Mouse (Mus musculus): Measurements from ENCODE around the gene Rapgef4.

Rapgef4 gene

DNA sequence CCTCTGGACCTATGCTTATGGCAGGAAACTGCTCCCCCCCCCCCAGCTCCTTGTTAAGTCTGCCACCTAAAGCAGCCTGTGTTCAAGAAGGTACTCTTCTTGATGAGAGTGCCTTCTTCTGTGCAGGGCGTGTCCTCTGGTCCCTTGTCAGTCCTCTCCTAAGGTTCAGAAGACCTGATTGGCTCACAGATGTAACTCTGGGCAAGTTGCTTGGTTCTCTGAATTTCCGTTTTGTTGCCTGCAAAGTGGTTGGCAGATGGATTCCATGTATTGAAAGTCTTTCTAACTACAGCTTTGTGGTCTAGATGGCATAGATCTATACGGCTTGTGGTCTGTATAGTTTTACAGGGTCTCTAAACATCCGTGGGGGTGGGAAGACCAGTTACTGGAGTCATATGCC is 101.8 kb downstream of the Rapgef4 start:
- no peak for DNase-seq

GRCm38 (mm10) chr2:72088886-72089285 is 107.8 kb downstream of the Rapgef4 start:
- no peak for DNase-seq

GRCm38 (mm10) chr2:72090061-72090460 is 109.0 kb downstream of the Rapgef4 start:
- no peak for DNase-seq

DNA sequence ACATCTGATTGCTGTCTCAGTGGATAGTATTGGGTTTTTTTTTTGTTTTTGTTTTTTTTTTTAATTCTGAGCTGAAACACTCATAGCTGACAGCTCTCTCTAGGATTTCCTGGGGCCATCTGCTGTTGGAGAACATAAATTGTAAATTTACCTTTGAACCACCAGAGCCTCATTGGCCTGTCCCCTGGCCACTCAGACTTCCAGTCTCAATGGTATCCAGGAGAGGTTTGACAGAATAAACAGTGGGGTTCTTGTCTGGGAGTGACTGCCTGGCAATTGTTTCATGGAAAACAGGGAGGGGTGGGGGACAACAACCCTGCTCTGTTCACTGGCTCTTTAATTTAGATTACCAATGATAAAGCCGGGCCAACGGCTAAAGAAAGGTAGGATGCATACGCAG is 111.0 kb downstream of the Rapgef4 start:
- no peak for DNase-seq

DNA sequence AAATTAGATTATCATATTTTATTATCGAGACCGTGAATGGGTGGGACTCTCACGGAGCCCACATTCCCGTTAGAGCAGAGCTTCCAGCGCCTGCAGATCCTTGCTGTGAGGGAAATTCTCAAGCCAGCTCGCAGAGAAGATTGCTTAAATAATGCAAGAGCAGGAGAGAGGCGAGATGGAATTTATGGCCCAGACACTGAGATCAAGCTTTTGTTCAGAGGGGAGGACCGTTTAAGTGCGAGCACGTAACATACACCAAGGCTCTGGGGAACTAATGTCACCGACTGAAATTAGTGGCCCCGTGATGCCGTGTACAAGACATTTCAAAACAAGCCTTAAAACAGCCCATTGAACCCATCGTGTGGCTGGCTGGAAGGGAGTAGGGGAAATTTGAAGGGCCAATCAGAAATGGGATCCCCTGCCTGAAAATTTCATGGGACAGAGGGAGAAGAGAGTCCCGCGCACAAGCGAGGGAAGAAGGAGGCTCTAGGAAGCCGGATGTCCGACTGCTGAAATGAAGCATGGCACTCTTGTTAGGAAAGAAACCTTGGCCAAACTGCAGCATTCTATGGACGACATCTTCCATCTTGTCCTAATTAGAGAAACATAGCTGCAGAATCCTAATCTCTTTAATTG is 112.5 kb downstream of the Rapgef4 start:
- peak; percentile 31 for DNase-seq

DNA sequence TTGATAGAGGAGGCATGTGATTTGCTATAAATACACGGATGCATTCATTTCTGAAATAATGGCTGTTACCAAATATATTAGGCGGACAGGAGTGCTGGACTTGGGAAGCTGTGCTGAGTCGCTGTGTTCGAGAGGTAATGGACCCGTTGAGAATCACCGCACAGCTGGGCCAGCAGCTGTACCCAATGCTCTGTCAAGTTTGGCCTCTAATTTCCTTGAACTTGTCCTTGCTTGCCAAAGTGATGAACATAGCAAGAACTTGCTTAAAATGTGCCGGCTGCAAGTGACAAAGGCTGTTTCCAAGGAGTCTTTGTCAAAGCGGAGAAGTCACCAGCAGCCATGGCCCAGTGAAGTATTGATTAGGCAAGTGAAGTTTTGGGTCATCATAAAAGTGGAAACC is 113.0 kb downstream of the Rapgef4 start:
- DNase-seq: no peak

- DNase-seq: no peak
These were observed 113.4 kb downstream of the Rapgef4 start for GRCm38 (mm10) chr2:72094446-72094845.

DNA sequence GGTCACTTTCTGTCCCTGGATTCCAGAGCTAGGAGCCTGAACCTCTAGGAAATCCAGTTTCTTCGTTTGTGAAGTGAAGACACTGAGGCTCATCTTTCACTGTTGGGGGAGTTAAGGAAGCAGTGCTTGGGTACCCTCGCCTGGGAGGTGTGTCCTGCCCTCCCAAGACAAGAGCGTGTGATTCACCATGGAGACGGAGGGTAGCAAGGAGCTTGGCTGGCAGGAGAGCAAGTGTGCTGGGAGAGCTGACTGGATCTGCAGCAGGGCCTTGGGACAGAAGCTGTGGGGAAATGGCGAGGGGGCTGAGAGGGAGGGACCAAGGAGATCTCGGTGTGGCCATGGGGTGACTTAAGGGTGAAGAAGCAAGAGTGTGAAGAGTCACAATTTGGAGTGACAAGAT is 114.0 kb downstream of the Rapgef4 start:
- DNase-seq: no peak

DNA sequence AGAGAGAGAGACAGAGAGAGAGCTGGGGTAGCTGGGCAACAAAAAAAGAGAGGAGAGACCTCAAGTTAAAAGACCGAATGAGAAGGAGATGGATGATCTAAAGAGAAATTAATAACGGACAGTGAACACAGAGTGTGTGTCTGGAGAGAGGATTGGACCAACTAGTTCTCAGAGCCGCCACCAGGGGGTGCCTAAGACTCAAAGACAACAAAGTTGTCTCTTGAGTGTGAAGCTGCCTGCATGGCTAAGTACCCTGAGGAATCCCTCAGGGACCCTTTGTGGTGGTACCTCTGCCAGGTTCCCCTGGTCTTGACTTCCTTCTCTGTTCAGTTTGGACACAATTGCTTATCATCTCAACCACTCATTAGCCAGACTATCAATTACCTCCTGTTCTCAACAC is 115.3 kb downstream of the Rapgef4 start:
- peak; percentile 69 for DNase-seq

DNA sequence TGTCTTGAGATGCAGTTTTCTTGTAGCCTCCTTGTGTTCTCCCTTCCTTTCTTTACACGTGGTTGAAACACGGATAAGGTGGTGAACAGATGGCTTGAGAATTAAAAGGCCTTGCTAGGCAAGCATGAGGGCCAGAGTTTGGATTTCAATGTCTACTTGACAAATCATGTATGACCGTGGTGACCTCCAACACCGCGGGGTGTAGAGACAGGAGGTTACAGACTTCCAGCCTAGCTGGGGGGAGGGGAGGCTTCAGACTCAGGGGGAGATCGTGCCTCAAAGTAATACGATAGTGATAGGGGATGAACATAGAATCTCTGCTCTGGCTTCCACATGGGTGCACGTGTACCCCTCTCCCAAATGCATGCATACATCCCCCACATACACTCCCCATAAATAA is 117.3 kb downstream of the Rapgef4 start:
- no peak for DNase-seq

GRCm38 (mm10) chr2:72104604-72105003 is 123.6 kb downstream of the Rapgef4 start:
- DNase-seq: peak; percentile 20

GRCm38 (mm10) chr2:72107525-72108180 is 126.6 kb downstream of the Rapgef4 start:
- DNase-seq: peak; percentile 91

DNA sequence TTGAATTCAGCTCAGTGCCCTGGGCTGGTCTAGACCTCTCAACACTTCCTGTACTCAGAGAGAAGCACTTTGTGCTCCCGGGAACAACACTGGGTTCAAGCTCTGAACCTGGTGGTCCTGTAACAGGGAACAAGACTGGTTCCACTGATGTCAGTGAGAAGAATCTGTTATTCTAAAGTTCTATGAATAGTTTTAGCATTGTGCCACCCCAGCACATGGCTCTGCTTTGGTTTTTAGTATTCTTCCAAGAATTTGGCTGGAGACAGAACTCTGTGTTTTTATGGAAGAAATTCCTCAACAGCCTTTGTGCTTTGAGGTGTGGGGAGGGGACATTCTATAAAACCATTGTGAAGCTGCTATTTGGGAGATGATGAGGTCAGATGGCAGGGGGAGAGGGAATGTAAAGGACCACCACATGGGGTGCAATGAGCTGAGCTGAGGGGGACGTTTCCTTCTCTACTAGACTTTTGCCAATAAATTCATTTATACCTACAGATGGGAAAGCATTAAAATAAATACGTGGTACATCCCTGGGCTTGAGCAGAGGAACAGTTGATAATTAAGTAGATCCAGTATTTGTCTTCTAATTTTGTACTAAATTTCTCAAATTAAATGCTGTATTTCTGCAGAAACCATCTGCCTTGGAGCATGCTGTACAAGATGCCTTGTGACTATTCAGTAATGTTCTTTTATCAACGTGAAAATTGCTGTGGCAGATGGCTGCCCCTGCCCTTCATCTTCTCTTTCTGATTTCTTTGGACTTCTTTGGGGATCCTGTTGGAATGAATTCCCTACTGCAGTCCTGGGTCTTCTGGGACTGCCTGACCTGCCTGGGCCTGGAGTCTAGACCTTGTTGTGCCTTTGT is 127.6 kb downstream of the Rapgef4 start:
- no peak for DNase-seq

- DNase-seq: no peak
These were observed 129.4 kb downstream of the Rapgef4 start for GRCm38 (mm10) chr2:72110404-72110803.

DNA sequence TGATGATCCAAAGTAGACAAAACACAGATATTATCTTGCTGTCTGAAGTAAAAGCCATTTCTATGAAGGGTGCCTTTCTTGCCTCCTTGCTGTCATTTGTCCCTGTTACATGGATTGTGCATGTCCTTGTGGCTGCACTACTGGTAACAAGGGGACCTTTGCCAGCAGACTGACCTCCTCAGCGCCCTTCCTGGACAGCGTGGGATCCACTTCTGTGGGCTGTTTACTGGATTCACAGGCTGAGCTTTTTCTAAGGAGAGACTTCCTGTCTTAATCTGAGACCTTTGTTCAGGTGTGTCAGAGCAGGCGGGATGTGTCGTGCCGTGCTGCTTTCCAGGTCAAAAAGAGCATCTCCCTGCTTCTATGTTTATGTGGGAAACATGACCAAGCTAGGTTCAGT is 132.7 kb downstream of the Rapgef4 start:
- DNase-seq: no peak

DNA sequence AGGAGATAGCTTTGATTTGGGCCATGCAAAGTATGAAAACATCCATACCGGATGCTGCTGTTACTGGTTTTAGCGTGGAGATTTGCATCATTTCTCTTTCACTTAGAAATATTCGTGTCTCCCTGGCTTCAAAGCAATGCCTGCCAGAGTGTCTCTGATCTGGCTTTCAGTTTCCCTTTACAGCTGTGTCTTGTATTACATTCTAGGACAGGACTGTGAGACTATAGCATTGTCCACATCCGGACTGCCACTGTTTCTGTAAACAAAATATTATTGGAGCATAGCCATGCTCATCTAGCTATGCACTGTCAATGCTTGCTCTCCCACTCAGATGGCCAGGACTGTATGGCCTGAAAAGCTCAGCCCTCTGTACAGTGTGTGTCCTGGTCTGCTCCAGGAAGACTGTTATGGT is 133.1 kb downstream of the Rapgef4 start:
- no peak for DNase-seq

DNA sequence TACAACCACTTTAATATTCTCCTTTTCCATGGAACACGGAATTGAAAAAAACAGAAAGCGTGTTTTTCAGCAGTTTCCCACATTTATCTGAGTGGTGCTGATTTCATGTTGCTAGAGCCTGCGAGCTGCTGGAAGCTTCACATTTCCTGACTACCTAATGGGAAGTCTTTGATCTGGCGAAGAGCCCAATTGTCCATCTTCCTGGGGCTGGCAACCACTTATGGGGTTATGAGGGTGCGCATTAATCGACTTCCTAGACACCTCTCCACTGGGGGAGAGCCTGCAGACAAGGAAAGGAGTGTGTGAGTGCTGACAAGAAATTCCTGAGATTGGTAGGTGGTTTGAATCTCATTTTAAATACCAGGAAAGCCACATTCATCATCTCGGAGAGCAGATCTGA is 135.1 kb downstream of the Rapgef4 start:
- no peak for DNase-seq

DNA sequence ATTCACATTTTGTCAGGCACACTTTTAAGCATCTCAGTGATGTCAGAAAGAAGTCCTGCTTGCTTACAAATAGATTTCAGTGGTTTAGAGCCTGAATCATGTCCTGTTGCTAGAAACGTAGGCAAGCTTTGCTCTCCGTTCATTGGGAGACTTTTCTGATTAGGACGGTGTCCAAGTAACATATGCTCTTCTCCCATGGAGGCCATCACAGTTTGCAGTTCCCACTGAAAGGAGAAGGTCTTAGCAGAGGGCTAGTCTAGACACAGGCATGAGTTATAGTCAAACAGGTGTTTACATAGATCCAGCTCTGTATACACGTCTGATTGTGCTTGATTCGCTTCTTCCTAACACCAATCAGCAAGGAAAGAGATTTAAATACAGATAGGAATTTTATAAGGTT is 135.7 kb downstream of the Rapgef4 start:
- DNase-seq: no peak

DNA sequence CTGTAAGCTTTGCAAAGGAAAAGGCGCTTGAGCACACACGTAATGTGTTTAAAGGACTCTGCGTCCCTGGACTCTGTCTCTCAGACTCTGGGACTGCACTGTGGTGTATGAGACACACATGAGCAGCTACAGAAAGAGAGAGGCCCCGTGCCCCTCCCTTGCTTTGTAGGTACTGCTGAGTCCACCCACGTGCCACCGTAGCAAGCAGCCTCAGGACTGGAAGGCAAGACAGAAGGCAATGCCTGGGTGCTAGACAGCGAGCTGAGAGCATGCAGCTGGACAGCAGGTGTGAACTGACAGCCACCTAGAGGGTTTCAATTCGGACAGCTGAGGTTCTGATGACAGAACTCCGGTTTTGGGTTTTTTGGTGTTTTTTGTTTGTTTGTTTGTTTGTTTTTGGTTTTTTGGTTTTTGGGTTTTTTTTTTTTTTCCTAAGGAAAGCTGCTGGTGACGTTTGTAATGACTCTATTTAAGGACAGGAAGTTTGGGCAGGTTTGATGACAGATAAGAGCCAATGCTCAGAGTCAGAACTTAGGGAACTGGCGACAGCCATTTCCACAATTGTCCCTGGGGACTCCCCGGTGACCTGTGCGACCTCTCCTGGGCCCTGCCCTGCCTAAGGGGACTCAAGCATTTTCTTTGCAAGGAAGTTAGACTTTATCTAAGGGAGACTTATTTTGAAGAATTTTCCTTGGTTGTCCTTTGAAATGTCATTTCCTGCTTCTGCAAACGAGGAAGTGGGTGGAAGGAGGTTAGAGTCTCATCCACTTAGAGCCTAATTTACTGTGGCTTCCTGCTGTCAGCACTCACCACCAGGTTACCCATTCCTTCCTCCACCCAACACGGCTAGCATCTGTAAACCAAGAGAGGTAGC is 136.3 kb downstream of the Rapgef4 start:
- DNase-seq: no peak

GRCm38 (mm10) chr2:72120211-72120610 is 139.2 kb downstream of the Rapgef4 start:
- DNase-seq: no peak

DNA sequence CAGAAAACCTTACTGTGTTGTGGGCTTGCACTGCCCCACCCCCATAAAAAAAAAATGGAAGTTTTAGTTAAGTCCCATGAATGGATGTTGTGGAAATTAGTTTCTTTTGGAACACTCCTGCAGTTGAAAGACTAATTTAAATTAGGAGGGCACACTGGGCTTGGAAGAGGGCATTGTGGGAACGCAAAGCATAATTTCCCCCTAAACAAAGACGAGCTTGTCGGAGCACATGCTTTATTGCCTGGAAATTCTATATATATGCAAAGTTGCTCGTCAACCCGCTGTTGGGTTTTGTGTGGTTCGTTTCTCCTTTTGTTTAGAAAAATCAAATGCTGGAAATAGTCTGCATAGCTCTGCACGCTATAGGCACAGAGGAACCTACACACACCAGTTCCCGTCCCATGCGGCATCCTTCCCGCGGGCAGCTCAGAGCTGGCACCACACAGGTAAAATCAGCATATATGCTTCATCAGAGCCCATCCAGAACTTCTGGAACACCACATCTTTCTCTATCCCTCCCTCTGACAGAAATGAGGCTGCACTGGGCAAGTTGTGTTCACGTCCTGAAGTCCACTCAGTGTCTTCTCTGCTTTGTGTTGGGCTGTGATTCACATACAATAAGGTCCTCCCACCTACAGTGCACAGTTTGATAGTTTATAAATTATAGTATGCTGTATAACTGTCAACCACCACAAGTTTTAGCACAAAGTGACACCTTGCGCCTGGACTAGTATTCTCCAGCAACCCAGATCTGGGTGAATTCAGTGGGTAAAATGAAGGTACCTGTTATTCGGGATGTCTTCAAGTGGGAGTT is 141.6 kb downstream of the Rapgef4 start:
- DNase-seq: peak; percentile 33

DNA sequence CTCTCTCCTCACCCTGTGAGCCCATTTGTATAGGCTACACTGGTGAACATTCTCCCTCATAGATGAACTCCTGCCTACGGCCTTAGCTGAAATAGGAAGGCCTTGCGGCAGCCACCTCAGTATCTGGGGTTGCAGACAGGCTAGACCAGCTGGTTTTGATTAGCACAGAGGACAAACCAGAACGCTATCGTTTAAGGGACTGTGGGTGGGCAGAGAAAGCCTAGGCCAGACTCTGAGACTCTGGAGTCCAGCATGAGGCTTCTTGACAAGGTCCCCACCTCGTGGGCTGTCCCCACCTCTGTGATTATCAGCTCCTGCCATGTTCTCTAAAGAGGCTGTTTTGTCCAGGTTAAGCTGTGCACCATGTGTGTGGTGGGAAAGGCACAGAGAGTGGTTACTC is 142.8 kb downstream of the Rapgef4 start:
- DNase-seq: no peak

All from retina, postnatal 1 day (tissue).